Comparison of ENCODE assay signal across 14 mouse cellular contexts in the genomic region with DNA sequence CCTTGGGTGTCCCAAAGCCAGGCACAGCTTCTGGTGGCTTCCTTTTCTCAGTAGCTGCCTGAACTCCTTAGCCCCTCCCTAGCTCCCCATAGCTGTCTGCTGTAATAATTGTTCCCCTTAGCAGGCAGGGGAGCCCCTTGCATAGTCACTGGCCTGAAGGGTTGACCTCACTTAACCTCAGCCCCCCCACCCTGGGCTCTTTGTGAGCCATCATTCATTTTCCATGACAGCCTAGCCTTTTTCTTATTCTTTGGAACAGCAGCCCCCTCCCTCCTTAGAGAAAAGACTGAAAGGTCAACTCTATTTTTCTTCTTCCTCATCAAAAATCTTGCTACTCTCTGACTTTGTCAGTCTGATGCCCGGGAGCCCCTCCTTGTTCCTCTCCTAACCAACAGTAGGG. TPM values are rescaled to one million over a fixed set of nuclear protein-coding genes. Genes with fewer than 3 reads are reported as not detected.
DNase-seq lines count a peak whose midpoint lies in the region; ATAC-seq lines count a peak whose summit lies in the region.
"Had no signal": no experiment of that assay in that cellular context is flagged by ENCODE, and none has a peak within 500 bp of the region (broad histone marks: within the 10 kb centered on the region; RNA-seq: fewer than 3 reads in every experiment).

No protein-coding gene starts in this region.

- peaks cover 31% of the 10 kb centered on the region for H3K4me1 ChIP-seq in forebrain, embryonic 12.5 days
- H3K4me1 ChIP-seq in forebrain, embryonic 15.5 days = peaks cover 14% of the 10 kb centered on the region
- H3K4me1 ChIP-seq in kidney, embryonic 16.5 days (ENCODE audit: insufficient read depth, low read length) = peaks cover 26% of the 10 kb centered on the region; the same call in 1 of the 2 replicates
- H3K4me1 ChIP-seq in embryonic facial prominence, embryonic 15.5 days = peaks cover 33% of the 10 kb centered on the region
- H3K4me1 ChIP-seq in neural tube, embryonic 12.5 days = peaks cover 29% of the 10 kb centered on the region

- ATAC-seq in forebrain, embryonic 12.5 days (ENCODE audit: low FRiP score) = no peak
- ATAC-seq in forebrain, embryonic 15.5 days (replicated peaks) = no peak
- no peak for ATAC-seq in kidney, embryonic 16.5 days (ENCODE audit: low FRiP score, low TSS enrichment)
- ATAC-seq in embryonic facial prominence, embryonic 15.5 days (ENCODE audit: insufficient number of reproducible peaks, low FRiP score, low TSS enrichment, low read depth) = no peak
- ATAC-seq in neural tube, embryonic 12.5 days (ENCODE audit: low FRiP score, low read depth) = no peak

- WGBS in forebrain, embryonic 12.5 days = 24% methylated on average over 1 of the region's 1 CpGs
- WGBS in forebrain, embryonic 15.5 days = 33% methylated on average over 1 of the region's 1 CpGs
- WGBS in kidney, embryonic 16.5 days = 59% methylated on average over 1 of the region's 1 CpGs
- 38% methylated on average over 1 of the region's 1 CpGs for WGBS in embryonic facial prominence, embryonic 15.5 days
- WGBS in neural tube, embryonic 12.5 days = 11% methylated on average over 1 of the region's 1 CpGs

- no peaks in the 10 kb centered on the region for H3K9me3 ChIP-seq in forebrain, embryonic 12.5 days
- H3K9me3 ChIP-seq in forebrain, embryonic 15.5 days = no peaks in the 10 kb centered on the region
- H3K9me3 ChIP-seq in kidney, embryonic 16.5 days (ENCODE audit: low read length) = no peaks in the 10 kb centered on the region
- H3K9me3 ChIP-seq in embryonic facial prominence, embryonic 15.5 days (replicated peaks) = no peaks in the 10 kb centered on the region
- no peaks in the 10 kb centered on the region for H3K9me3 ChIP-seq in neural tube, embryonic 12.5 days
- H3K9me3 ChIP-seq: liver, embryonic 15.5 days; midbrain, embryonic 12.5 days had no signal

- no peaks in the 10 kb centered on the region for H3K27me3 ChIP-seq in forebrain, embryonic 12.5 days
- no peaks in the 10 kb centered on the region for H3K27me3 ChIP-seq in forebrain, embryonic 15.5 days
- no peaks in the 10 kb centered on the region for H3K27me3 ChIP-seq in kidney, embryonic 16.5 days (ENCODE audit: insufficient read depth, low read length)
- no peaks in the 10 kb centered on the region for H3K27me3 ChIP-seq in embryonic facial prominence, embryonic 15.5 days
- no peaks in the 10 kb centered on the region for H3K27me3 ChIP-seq in neural tube, embryonic 12.5 days (replicated peaks)
- H3K27me3 ChIP-seq: midbrain, embryonic 12.5 days had no signal

- DNase-seq in kidney, adult 8-10 months = no peak
- DNase-seq in gastrocnemius, adult 8-10 months (ENCODE audit: low spot score in 2 of 2) = no peak
- DNase-seq in thymus, postnatal 10 days (ENCODE audit: low spot score in 2 of 2) = no peak
- DNase-seq: cerebellum, adult 8-10 months; heart, postnatal 36 days; lung, postnatal 14 days; spleen, adult 18-20 months had no signal

- H3K27ac ChIP-seq in forebrain, embryonic 12.5 days = 0 out of 2 replicates have a peak overlapping the region, but pooled peaks have one; percentile 97
- H3K27ac ChIP-seq in forebrain, embryonic 15.5 days (replicated peaks) = no peak overlapping the region
- H3K27ac ChIP-seq in kidney, embryonic 16.5 days (ENCODE audit: low read length) = peak overlapping the region; percentile 76
- peak overlapping the region; percentile 97 for H3K27ac ChIP-seq in embryonic facial prominence, embryonic 15.5 days (replicated peaks)
- H3K27ac ChIP-seq in neural tube, embryonic 12.5 days = 0 out of 2 replicates have a peak overlapping the region, but pooled peaks have one; percentile 12
- H3K27ac ChIP-seq: liver, embryonic 15.5 days had no signal

- no peak overlapping the region for H3K9ac ChIP-seq in forebrain, embryonic 12.5 days
- H3K9ac ChIP-seq in forebrain, embryonic 15.5 days (replicated peaks) = no peak overlapping the region
- no peak overlapping the region for H3K9ac ChIP-seq in kidney, embryonic 16.5 days (replicated peaks; ENCODE audit: low read length)
- H3K9ac ChIP-seq in embryonic facial prominence, embryonic 15.5 days = no peak overlapping the region
- no peak overlapping the region for H3K9ac ChIP-seq in neural tube, embryonic 12.5 days
- H3K9ac ChIP-seq: liver, embryonic 15.5 days; midbrain, embryonic 12.5 days had no signal

- no peak overlapping the region for H3K4me2 ChIP-seq in forebrain, embryonic 12.5 days
- no peak overlapping the region for H3K4me2 ChIP-seq in forebrain, embryonic 15.5 days (replicated peaks)
- H3K4me2 ChIP-seq in kidney, embryonic 16.5 days (replicated peaks; ENCODE audit: low read depth, low read length) = no peak overlapping the region
- no peak overlapping the region for H3K4me2 ChIP-seq in embryonic facial prominence, embryonic 15.5 days (replicated peaks)
- no peak overlapping the region for H3K4me2 ChIP-seq in neural tube, embryonic 12.5 days (replicated peaks)
- H3K4me2 ChIP-seq: liver, embryonic 15.5 days had no signal

- H3K4me3 ChIP-seq in forebrain, embryonic 12.5 days (replicated peaks) = no peak overlapping the region
- H3K4me3 ChIP-seq in forebrain, embryonic 15.5 days = no peak overlapping the region
- H3K4me3 ChIP-seq in kidney, embryonic 16.5 days (ENCODE audit: low read length) = no peak overlapping the region
- H3K4me3 ChIP-seq in embryonic facial prominence, embryonic 15.5 days (replicated peaks) = no peak overlapping the region
- H3K4me3 ChIP-seq in neural tube, embryonic 12.5 days = no peak overlapping the region
- H3K4me3 ChIP-seq: liver, embryonic 15.5 days; midbrain, embryonic 12.5 days had no signal

- 0 out of 2 replicates have a peak, but pooled peaks cover 7% of the 10 kb centered on the region for H3K36me3 ChIP-seq in forebrain, embryonic 12.5 days (replicated peaks)
- H3K36me3 ChIP-seq in forebrain, embryonic 15.5 days = no peaks in the 10 kb centered on the region
- no peaks in the 10 kb centered on the region for H3K36me3 ChIP-seq in kidney, embryonic 16.5 days (ENCODE audit: insufficient read depth, low read length)
- no peaks in the 10 kb centered on the region for H3K36me3 ChIP-seq in embryonic facial prominence, embryonic 15.5 days
- peaks cover 3% of the 10 kb centered on the region; the same call in 1 of the 2 replicates for H3K36me3 ChIP-seq in neural tube, embryonic 12.5 days
- H3K36me3 ChIP-seq: liver, embryonic 15.5 days had no signal

RNA-seq across cellular contexts. Expression of a gene that starts 10.5 kb away (rescaled TPM):
- polyA plus RNA-seq in forebrain, embryonic 12.5 days (2016; fragmentation: Nextera tagmentation; extraction: Ambion mirVana) = 246 TPM in 2 replicates
- 14.9 and 18.4 TPM in 2 replicates for polyA plus RNA-seq in forebrain, embryonic 15.5 days (2015; fragmentation: Nextera tagmentation; extraction: Ambion mirVana)
- polyA plus RNA-seq in kidney, embryonic 16.5 days (2015; fragmentation: Nextera tagmentation; extraction: Ambion mirVana) = 62.0 and 67.8 TPM in 2 replicates
- 200 and 206 TPM in 2 replicates for polyA plus RNA-seq in embryonic facial prominence, embryonic 15.5 days (2015; fragmentation: Nextera tagmentation; extraction: Ambion mirVana)
- polyA plus RNA-seq in neural tube, embryonic 12.5 days (2016; fragmentation: Nextera tagmentation; extraction: Ambion mirVana) = 372 and 405 TPM in 2 replicates
- total RNA-seq in gastrocnemius, adult 8-10 months (2022) = not detected
- total RNA-seq: heart, postnatal 36 days had no signal

RNA-seq across cellular contexts. Expression of a gene that starts 11.9 kb away (rescaled TPM):
- 148 and 162 TPM in 2 replicates for polyA plus RNA-seq in forebrain, embryonic 12.5 days (2016; fragmentation: Nextera tagmentation; extraction: Ambion mirVana)
- polyA plus RNA-seq in forebrain, embryonic 15.5 days (2015; fragmentation: Nextera tagmentation; extraction: Ambion mirVana) = 50.0 and 56.7 TPM in 2 replicates
- 25.7 and 26.6 TPM in 2 replicates for polyA plus RNA-seq in kidney, embryonic 16.5 days (2015; fragmentation: Nextera tagmentation; extraction: Ambion mirVana)
- polyA plus RNA-seq in embryonic facial prominence, embryonic 15.5 days (2015; fragmentation: Nextera tagmentation; extraction: Ambion mirVana) = 41.9 and 57.3 TPM in 2 replicates
- 140 and 169 TPM in 2 replicates for polyA plus RNA-seq in neural tube, embryonic 12.5 days (2016; fragmentation: Nextera tagmentation; extraction: Ambion mirVana)
- total RNA-seq in gastrocnemius, adult 8-10 months (2022) = 10 to 100 TPM in 2 of 4 experiments, 1 to 10 TPM in 2; 8.7 to 18.0 (median 12.0) TPM

RNA-seq across cellular contexts. Expression of a gene that starts 28.4 kb away (rescaled TPM):
- polyA plus RNA-seq in forebrain, embryonic 12.5 days (2016; fragmentation: Nextera tagmentation; extraction: Ambion mirVana) = 20.5 and 23.7 TPM in 2 replicates
- polyA plus RNA-seq in forebrain, embryonic 15.5 days (2015; fragmentation: Nextera tagmentation; extraction: Ambion mirVana) = 20.1 and 20.2 TPM in 2 replicates
- polyA plus RNA-seq in kidney, embryonic 16.5 days (2015; fragmentation: Nextera tagmentation; extraction: Ambion mirVana) = 19.9 and 22.7 TPM in 2 replicates
- 19.8 and 22.4 TPM in 2 replicates for polyA plus RNA-seq in embryonic facial prominence, embryonic 15.5 days (2015; fragmentation: Nextera tagmentation; extraction: Ambion mirVana)
- polyA plus RNA-seq in neural tube, embryonic 12.5 days (2016; fragmentation: Nextera tagmentation; extraction: Ambion mirVana) = 22.2 TPM in 2 replicates
- 1 to 10 TPM; 2.4 to 4.1 (median 3.5) TPM for total RNA-seq in gastrocnemius, adult 8-10 months (2022)

RNA-seq across cellular contexts. Expression of a gene that starts 28.9 kb away (rescaled TPM):
- polyA plus RNA-seq in forebrain, embryonic 12.5 days (2016; fragmentation: Nextera tagmentation; extraction: Ambion mirVana) = 80.5 and 88.2 TPM in 2 replicates
- 49.7 and 50.0 TPM in 2 replicates for polyA plus RNA-seq in forebrain, embryonic 15.5 days (2015; fragmentation: Nextera tagmentation; extraction: Ambion mirVana)
- polyA plus RNA-seq in kidney, embryonic 16.5 days (2015; fragmentation: Nextera tagmentation; extraction: Ambion mirVana) = 60.2 and 68.7 TPM in 2 replicates
- polyA plus RNA-seq in embryonic facial prominence, embryonic 15.5 days (2015; fragmentation: Nextera tagmentation; extraction: Ambion mirVana) = 54.5 and 56.2 TPM in 2 replicates
- 60.7 and 64.1 TPM in 2 replicates for polyA plus RNA-seq in neural tube, embryonic 12.5 days (2016; fragmentation: Nextera tagmentation; extraction: Ambion mirVana)
- 1 to 10 TPM; 5.8 to 7.6 (median 7.2) TPM for total RNA-seq in gastrocnemius, adult 8-10 months (2022)

RNA-seq across cellular contexts. Expression of a gene that starts 39.7 kb away (rescaled TPM):
- 75.8 and 86.1 TPM in 2 replicates for polyA plus RNA-seq in forebrain, embryonic 12.5 days (2016; fragmentation: Nextera tagmentation; extraction: Ambion mirVana)
- polyA plus RNA-seq in forebrain, embryonic 15.5 days (2015; fragmentation: Nextera tagmentation; extraction: Ambion mirVana) = 62.7 and 68.2 TPM in 2 replicates
- polyA plus RNA-seq in kidney, embryonic 16.5 days (2015; fragmentation: Nextera tagmentation; extraction: Ambion mirVana) = 76.1 and 80.1 TPM in 2 replicates
- polyA plus RNA-seq in embryonic facial prominence, embryonic 15.5 days (2015; fragmentation: Nextera tagmentation; extraction: Ambion mirVana) = 75.4 and 78.9 TPM in 2 replicates
- polyA plus RNA-seq in neural tube, embryonic 12.5 days (2016; fragmentation: Nextera tagmentation; extraction: Ambion mirVana) = 78.4 and 81.7 TPM in 2 replicates
- total RNA-seq in gastrocnemius, adult 8-10 months (2022) = 10 to 100 TPM; 40.9 to 48.1 (median 45.8) TPM
